Mouse (Mus musculus) monocyte, adult 5-6 weeks (primary cell): Measurements from ENCODE around the gene Mtmr12. TPM values are rescaled to one million over a fixed set of nuclear protein-coding genes. Genes with fewer than 3 reads are reported as not detected.
A peak's percentile ranks its signal among the peaks of the same experiment; 100 is the strongest.
"Not testable (repeated sequence)": the region's sequence is repeated elsewhere in the genome, so short reads cannot be mapped to it uniquely, and the experiment has no call there.

Source experiments
- ATAC-seq: fragments of 153-309, 156-312 bp; replicated peaks from 2 replicates; pipeline ENCODE4 v1.8.0; 2017; ENCODE audit warnings: mild to moderate bottlenecking; ENCODE audit not compliant: low TSS enrichment, insufficient number of reproducible peaks, severe bottlenecking, poor library complexity, low FRiP score
- total RNA-seq: library from RNA; stranded (forward); fragments of 200-1000, 200-491, 200-594 nt; gene quantifications from 3 replicates; pipeline ENCODE4 v1.2.3, GENCODE M21; 2017

The Mtmr12 gene
- total RNA-seq, 1 experiment from 2014 or later: 39.5 TPM

- no peak for ATAC-seq
Measured at GRCm38 (mm10) chr15:12206646-12207222, 1.9 kb downstream of the Mtmr12 start.

GRCm38 (mm10) chr15:12207556-12208090, 2.8 kb downstream of the Mtmr12 start:
- no peak for ATAC-seq

- peak; percentile 82 for ATAC-seq
Measured at GRCm38 (mm10) chr15:12211577-12211976, 6.7 kb downstream of the Mtmr12 start.

- ATAC-seq: no peak
Measured at GRCm38 (mm10) chr15:12212266-12212665, 7.4 kb downstream of the Mtmr12 start.

- ATAC-seq: no peak
Measured at GRCm38 (mm10) chr15:12214531-12215414, 9.9 kb downstream of the Mtmr12 start.

GRCm38 (mm10) chr15:12215415-12215718, 10.5 kb downstream of the Mtmr12 start:
- no peak for ATAC-seq

GRCm38 (mm10) chr15:12216119-12216518, 11.3 kb downstream of the Mtmr12 start:
- no peak for ATAC-seq

GRCm38 (mm10) chr15:12216798-12217197, 12.0 kb downstream of the Mtmr12 start:
- 0 out of 2 replicates have a peak, but pooled peaks have one; percentile 24 for ATAC-seq

- not testable (repeated sequence) for ATAC-seq
Measured at GRCm38 (mm10) chr15:12217332-12217731, 12.5 kb downstream of the Mtmr12 start.

GRCm38 (mm10) chr15:12217849-12218248, 13.0 kb downstream of the Mtmr12 start:
- no peak for ATAC-seq

GRCm38 (mm10) chr15:12218583-12219382, 14.0 kb downstream of the Mtmr12 start:
- ATAC-seq: no peak

GRCm38 (mm10) chr15:12221131-12221530, 16.3 kb downstream of the Mtmr12 start:
- no peak for ATAC-seq

- no peak for ATAC-seq
Measured at GRCm38 (mm10) chr15:12222564-12223302, 17.9 kb downstream of the Mtmr12 start.

- no peak for ATAC-seq
Measured at GRCm38 (mm10) chr15:12223393-12223792, 18.6 kb downstream of the Mtmr12 start.

- ATAC-seq: no peak
Measured at GRCm38 (mm10) chr15:12224239-12224638, 19.4 kb downstream of the Mtmr12 start.

- ATAC-seq: no peak
Measured at GRCm38 (mm10) chr15:12225062-12225461, 20.2 kb downstream of the Mtmr12 start.

- no peak for ATAC-seq
Measured at GRCm38 (mm10) chr15:12226908-12227307, 22.1 kb downstream of the Mtmr12 start.

- ATAC-seq: no peak
Measured at GRCm38 (mm10) chr15:12227355-12227754, 22.5 kb downstream of the Mtmr12 start.
